Mouse (Mus musculus): ENCODE data around the gene Srsf3.
"Not testable (repeated sequence)": the region's sequence is repeated elsewhere in the genome, so short reads cannot be mapped to it uniquely, and the experiment has no call there.

The Srsf3 gene

DNA sequence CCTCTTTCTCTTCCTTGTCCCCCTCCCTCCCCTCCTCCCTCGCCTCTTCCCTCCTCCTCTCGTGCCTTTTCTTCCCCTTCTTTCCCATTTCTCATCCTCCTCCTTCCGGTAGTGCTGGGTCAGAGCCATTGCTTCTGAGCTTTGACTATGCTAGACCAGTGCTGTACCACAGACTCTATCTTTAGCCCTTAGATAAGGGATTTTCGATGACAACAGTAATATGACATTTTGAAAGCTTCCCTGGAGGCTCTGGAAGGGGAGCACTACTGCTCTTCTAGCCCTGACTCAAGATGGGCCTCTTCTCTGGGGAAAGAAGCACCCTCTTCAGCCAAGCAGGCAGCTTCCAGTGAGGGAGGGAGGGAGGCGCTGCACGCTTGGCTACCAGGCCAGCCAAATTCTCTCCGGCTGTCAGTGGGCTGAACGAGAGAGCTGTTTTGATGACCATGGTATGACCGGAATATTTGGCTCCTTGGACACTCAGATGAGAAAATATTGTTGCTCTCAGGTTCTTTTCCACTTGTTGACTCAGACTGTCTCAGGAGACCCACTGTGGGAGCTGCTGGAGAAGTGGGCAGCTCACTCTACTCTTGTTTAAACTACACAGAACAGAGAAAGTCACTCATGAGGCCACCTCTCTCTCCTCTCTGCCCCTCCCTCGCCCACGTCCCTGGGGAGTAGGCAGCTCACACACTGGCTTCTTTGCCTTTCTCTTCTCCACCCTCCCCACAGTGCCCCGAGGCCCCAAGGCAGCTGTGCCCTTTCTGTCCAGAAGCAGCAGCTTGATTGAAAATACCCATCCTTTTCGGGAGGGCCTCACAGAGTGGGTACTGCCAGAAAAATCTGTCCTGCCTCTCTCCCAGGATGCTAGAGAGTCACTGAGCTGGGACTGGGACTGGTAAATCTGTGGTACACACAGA lies 29.9 kb downstream of the Srsf3 start:
- no peak for DNase-seq (ENCODE audit: extremely low read depth, low read depth, low spot score)

GRCm38 (mm10) chr17:29063121-29063987 lies 30.9 kb downstream of the Srsf3 start:
- DNase-seq (ENCODE audit: extremely low read depth, low read depth, low spot score): no peak

DNA sequence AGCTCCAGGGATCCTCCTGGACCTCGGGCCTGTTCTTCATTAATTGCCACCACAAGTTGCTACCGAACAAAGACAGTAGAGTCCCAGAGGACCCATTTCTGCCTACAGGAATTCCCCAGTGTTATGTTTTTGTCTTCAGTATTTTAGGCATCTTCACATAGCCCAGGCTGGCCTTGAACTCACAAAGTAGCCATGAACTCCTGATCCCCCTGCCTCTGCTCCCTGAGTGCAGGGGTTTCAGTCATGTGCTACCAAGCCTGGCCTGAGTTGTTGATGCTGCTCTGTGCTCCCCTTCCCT lies 31.5 kb downstream of the Srsf3 start:
- DNase-seq (ENCODE audit: extremely low read depth, low read depth, low spot score): no peak

GRCm38 (mm10) chr17:29065245-29065940 lies 33.0 kb downstream of the Srsf3 start:
- DNase-seq (ENCODE audit: extremely low read depth, low read depth, low spot score): no peak

DNA sequence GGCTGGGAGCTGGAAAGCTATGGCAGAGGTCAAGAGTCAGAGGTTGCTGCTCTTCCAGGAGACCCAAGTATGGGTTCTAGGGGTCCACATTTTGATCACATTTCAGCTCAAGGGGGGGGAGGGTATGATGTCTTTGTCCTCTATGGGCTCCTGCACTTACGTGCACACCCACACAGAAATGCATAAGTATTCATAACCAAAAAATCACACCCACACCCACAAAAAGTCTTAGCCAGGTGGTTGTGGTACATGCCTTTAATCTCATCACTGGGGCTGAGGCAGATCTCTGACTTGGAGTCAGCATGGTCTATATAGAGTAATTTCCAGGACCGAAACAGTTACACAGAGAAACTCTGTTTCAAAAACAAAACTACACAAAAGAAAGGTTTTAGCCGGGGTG lies 33.5 kb downstream of the Srsf3 start:
- DNase-seq (ENCODE audit: extremely low read depth, low read depth, low spot score): no peak

DNA sequence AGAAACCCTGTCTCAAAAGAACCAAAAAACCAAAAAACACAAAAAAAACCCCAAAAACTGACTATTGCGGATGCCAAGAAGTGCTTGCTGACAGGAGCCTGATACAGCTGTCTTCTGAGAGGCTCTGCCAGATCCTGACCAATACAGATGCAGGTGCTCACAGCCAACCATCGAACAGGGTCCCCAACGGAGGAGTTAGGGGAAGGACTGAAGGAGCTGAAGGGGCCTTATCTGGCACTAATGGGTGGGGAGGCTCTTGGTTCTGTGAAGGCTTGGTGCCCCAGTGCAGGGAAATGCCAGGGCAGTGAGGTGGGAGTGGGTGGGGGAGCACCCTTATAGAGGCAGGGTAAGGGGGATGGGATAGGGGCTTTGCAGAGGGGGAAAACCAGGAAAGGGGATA lies 35.0 kb downstream of the Srsf3 start:
- DNase-seq (ENCODE audit: extremely low read depth, low read depth, low spot score): not testable (repeated sequence)

DNA sequence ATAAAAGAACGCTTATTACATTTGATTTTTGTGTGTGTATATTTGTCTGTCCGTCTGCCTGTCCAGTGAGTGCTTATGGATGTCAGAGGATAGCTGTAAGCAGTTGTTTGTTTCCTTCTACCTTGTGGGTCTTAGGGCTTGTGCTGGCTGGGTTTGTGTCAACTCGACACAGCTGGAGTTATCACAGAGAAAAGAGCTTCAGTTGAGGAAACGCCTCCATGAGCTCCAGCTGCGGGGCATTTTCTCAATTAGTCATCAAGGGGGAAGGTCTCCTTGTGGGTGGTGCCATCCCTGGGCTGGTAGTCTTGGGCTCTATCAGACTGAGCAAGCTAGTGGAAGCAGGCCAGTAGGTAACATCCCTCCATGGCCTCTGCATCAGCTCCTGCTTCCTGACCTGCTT lies 35.4 kb downstream of the Srsf3 start:
- no peak for DNase-seq (ENCODE audit: extremely low read depth, low read depth, low spot score)

DNA sequence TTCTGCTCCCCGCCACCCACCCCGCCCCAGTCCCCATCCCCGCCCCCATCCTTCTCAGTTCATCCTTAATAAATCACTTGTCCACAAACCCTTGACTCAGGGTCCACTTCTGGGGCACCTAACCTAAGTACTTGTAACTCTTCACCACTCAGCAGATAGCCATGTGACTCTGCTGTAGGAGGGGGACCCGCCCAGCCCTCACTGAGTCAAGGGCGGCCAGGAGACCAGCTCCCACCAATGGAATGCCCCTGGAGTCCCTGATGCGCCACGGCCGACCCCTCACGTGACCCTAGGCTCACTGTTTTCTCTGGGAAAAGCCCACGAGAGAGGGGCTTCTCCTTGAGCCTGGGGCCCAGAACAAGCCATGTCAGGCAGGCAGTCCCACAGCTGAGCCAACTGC lies 36.6 kb downstream of the Srsf3 start:
- no peak for DNase-seq (ENCODE audit: extremely low read depth, low read depth, low spot score)

GRCm38 (mm10) chr17:29071820-29072219 lies 39.4 kb downstream of the Srsf3 start:
- DNase-seq (ENCODE audit: extremely low read depth, low read depth, low spot score): no peak

DNA sequence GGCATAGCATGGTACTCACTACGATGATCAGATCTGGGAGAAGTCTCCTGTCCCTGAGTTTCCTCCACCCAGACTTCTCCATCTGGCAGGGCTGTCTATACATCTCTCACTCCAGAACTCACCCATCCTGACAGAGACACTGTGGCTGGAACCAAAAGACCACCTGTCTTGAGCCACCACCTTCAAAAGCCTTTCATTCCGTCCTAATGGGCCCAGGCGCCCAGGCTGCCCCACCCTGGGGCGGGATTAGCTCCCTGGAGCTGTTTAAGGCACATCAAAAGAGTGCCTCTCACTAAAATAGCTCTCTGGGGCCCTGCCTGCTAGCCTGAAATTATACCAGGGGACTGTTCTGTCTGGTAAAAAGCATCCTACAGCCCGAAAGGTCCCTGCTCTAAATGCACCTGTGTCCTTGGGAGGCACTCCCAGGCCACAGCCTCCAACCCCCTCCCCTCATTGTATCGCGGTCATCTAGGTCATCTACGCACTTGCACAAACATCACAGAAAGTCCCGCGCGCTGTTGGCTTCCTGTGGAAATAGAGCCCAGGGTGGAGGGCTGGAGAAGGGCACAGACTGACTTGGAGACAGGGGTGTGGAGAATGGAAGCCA lies 40.4 kb downstream of the Srsf3 start:
- DNase-seq (ENCODE audit: extremely low read depth, low read depth, low spot score): no peak

- DNase-seq (ENCODE audit: extremely low read depth, low read depth, low spot score): no peak
Measured at GRCm38 (mm10) chr17:29073313-29073712, 40.9 kb downstream of the Srsf3 start.

GRCm38 (mm10) chr17:29074085-29074484 lies 41.7 kb downstream of the Srsf3 start:
- no peak for DNase-seq (ENCODE audit: extremely low read depth, low read depth, low spot score)

DNA sequence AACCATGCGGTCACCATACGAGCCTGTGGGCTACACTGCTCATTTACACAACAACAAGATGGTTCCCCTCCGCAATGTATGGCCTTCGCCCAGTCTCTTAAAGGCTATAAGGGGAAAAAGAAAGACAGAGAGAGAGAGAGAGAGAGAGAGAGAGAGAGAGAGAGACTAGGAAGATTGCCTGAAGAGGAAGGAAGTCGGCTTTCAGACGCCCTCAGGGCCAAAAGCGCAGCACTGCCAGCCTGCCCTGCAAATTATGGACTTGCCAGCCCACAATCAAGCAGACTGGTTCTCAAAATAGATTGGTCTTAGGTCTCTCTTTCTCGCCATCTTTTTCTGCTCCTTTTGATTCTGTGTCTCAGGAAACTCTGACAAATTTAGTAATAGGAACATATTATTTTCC lies 43.8 kb downstream of the Srsf3 start:
- no peak for DNase-seq (ENCODE audit: extremely low read depth, low read depth, low spot score)

GRCm38 (mm10) chr17:29077786-29078509 lies 45.5 kb downstream of the Srsf3 start:
- DNase-seq (ENCODE audit: extremely low read depth, low read depth, low spot score): no peak

DNA sequence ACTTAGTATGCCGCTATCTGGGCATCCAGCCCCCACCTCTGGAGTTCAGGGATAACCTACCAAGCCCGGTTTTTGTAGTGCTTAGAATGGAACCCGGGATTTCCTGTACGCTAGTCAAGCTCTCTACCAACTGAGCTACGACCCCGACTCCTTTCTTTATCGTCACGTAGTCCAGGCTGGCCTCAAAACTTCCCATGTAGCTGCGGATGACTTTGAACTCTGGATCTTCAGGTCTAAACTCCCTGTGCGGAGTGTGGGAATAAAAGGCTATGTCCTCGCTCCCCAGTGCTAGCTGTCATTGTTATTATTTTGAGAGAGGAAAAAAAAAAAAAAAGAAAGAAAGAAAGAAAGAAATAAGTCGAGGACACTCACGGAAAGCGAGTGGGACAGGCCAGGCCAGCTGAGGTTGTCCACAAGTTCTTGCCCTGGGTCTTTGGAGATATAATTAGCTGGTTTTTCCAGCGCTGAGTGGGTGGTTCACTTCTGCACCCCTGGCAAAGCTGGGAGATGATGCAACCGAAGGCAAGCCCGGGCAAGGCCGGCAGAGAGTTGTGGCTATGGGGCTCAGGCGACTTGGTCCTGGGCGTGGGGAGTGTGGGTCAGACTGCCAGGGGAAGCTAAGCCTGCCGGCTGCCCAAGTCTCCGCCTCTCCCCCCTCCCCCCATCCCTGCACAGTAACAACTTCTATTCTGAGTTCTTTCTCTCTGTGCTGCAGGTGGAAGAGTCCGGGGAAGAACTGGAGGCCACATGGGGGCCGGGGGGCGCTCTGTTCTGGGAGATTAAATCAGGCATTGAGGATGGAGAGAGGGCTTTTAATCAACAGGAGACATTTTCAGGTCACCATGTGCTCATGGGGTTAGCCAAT lies 46.3 kb downstream of the Srsf3 start:
- peak; percentile 81 for DNase-seq (ENCODE audit: extremely low read depth, low read depth, low spot score)

- no peak for DNase-seq (ENCODE audit: extremely low read depth, low read depth, low spot score)
Measured at GRCm38 (mm10) chr17:29080758-29081617, 48.6 kb downstream of the Srsf3 start.

GRCm38 (mm10) chr17:29081618-29082381 lies 49.4 kb downstream of the Srsf3 start:
- DNase-seq (ENCODE audit: extremely low read depth, low read depth, low spot score): no peak

- no peak for DNase-seq (ENCODE audit: extremely low read depth, low read depth, low spot score)
Measured at GRCm38 (mm10) chr17:29083586-29083985, 51.2 kb downstream of the Srsf3 start.
